Mouse (Mus musculus) MEL (cell line): ENCODE data around the gene Ms4a4d.

Experiments
- CTCF ChIP-seq, 3 experiments: IDR thresholded peaks in 2 of 3; conservative IDR thresholded peaks in 1 of 3; 2 replicates each; pipeline ENCODE4 v1.5.1; 2011 to 2012; ENCODE audit warnings: low read length in 3 of 3, low read depth in 2 of 3, mild to moderate bottlenecking in 2 of 3, improper control_type of control experiment in 1 of 3, inconsistent platforms in 1 of 3, mixed read lengths in 1 of 3, moderate library complexity in 1 of 3; ENCODE audit not compliant: control insufficient read depth in 1 of 3, insufficient read depth in 1 of 3, poor library complexity in 1 of 3, severe bottlenecking in 1 of 3
- POLR2A ChIP-seq, 2 experiments: IDR thresholded peaks; 2 replicates each; pipeline ENCODE4 v1.6.1; 2011 to 2012; ENCODE audit warnings: low read length in 2 of 2, mild to moderate bottlenecking in 2 of 2, control low read depth in 1 of 2, improper control_type of control experiment in 1 of 2, low read depth in 1 of 2, moderate library complexity in 1 of 2; ENCODE audit not compliant: control insufficient read depth in 1 of 2, insufficient read depth in 1 of 2, poor library complexity in 1 of 2

GRCm38 (mm10) chr19:11501326-11501725, 35.3 kb upstream of the Ms4a4d start:
- TF ChIP-seq CTCF (IDR thresholded peaks at IDR 0.05 in 2 of 3, conservative IDR thresholded peaks at IDR 0.05 in 1 of 3; ENCODE audit: control insufficient read depth in 1 of 3, insufficient read depth in 1 of 3, low read depth in 2 of 3, low read length in 3 of 3, poor library complexity in 1 of 3, severe bottlenecking in 1 of 3): no peak
- no peak for TF ChIP-seq POLR2A (IDR thresholded peaks at IDR 0.05; ENCODE audit: control insufficient read depth in 1 of 2, insufficient read depth in 1 of 2, low read depth in 1 of 2, low read length in 2 of 2, poor library complexity in 1 of 2)
